Mouse (Mus musculus): ENCODE results near the gene Atp2b2. TPM values are rescaled to one million over a fixed set of nuclear protein-coding genes. Genes with fewer than 3 reads are reported as not detected.

Gene Atp2b2
- polyA plus RNA-seq, 1 experiment from 2014 or later = 27.6 TPM

DNA sequence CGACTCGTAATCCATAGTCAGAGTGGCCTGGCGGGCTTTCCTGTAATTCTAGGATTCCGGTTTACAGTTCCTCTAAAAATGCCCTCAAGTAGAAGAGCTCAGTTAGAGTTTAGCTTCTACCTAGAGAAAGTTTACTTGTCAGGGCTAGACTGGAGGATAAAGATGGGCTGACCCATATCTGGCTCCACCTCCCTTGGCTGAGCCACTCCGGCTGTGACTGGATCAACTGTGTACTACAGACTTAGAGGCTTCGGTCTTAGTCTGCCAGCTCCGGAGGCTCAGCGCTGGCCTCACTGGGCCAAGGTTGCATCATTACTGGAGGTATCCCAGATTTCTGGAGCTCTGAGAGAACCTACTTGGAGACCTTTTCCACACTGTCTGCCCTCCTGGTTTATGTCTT lies 94.9 kb downstream of the Atp2b2 start:
- no peak overlapping the region for H3K27ac ChIP-seq (ENCODE audit: low read length)
- WGBS = 89% methylated on average over 8 of the region's 8 CpGs
- no peak overlapping the region for H3K4me3 ChIP-seq (ENCODE audit: low read depth, low read length)
- H3K9me3 ChIP-seq (replicated peaks; ENCODE audit: control insufficient read depth, low read length, poor library complexity, severe bottlenecking) = no peaks in the 10 kb centered on the region
- H3K27me3 ChIP-seq (ENCODE audit: control insufficient read depth, insufficient read depth, low read depth, low read length) = no peaks in the 10 kb centered on the region; the same call in 1 of the 2 replicates
- H3K9ac ChIP-seq (ENCODE audit: low read depth, low read length) = no peak overlapping the region
- H3K4me1 ChIP-seq (ENCODE audit: control insufficient read depth, insufficient read depth, low read length) = no peaks in the 10 kb centered on the region
- ATAC-seq = no peak
- H3K36me3 ChIP-seq (ENCODE audit: control insufficient read depth, insufficient read depth, low read length) = no peaks in the 10 kb centered on the region
- no peak overlapping the region for H3K4me2 ChIP-seq (ENCODE audit: low read length)

DNA sequence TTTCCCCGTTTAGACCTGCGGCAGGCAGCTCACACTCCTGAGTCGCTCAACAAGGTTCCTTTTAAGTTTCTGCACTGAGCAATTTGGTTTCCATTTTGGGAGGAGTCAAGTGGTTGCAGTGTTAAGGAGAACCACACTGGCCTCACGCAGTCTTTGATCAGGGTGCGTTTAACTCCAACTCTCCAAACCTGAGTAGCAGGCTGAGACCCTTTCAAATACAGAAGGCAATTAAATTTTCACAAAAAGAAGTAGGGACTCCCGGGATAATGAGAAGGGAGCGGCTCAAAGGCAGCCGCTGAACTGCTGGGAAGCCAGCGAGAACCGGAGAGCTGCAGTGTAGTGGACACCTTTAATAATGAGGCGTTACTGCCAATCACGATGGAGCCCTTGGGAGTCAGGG lies 100.1 kb downstream of the Atp2b2 start:
- Histone ChIP-seq H3K36me3 (ENCODE audit: control insufficient read depth, insufficient read depth, low read length) (no peaks in the 10 kb centered on the region), H3K4me2 (ENCODE audit: low read length) (no peak overlapping the region), H3K4me3 (ENCODE audit: low read depth, low read length) (no peak overlapping the region), H3K9ac (ENCODE audit: low read depth, low read length) (no peak overlapping the region), H3K27ac (ENCODE audit: low read length) (no peak overlapping the region), H3K27me3 (ENCODE audit: control insufficient read depth, insufficient read depth, low read depth, low read length) (peaks cover 2% of the 10 kb centered on the region), H3K9me3 (replicated peaks; ENCODE audit: control insufficient read depth, low read length, poor library complexity, severe bottlenecking) (no peaks in the 10 kb centered on the region), H3K4me1 (ENCODE audit: control insufficient read depth, insufficient read depth, low read length) (peaks cover 5% of the 10 kb centered on the region; the same call in 1 of the 2 replicates)
- peak; percentile 45; the same call in 1 of the 2 replicates for ATAC-seq
- WGBS = 20% methylated on average over 12 of the region's 12 CpGs

DNA sequence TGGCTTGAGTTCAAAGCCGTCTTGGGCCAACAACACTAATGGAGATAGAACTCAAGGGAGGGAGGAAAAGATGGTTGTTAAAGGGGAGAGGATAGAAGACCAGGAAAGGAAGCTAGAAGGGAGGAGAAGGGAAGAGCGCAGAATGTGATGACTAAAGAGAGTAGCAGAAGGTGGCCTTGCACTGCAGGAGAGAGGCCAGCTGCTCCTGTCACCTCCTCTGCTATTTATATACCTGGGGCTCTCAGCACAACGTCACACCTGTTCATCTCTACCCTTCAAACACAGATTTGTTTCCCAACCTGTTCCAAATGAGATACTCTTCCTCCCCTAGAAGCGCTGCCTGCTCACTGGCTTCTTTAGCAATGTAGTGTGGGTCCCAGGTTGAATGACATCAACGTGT lies 101.1 kb downstream of the Atp2b2 start:
- no peak overlapping the region for H3K27ac ChIP-seq (ENCODE audit: low read length)
- H3K4me1 ChIP-seq (ENCODE audit: control insufficient read depth, insufficient read depth, low read length) = peaks cover 13% of the 10 kb centered on the region
- 91% methylated on average over 5 of the region's 5 CpGs for WGBS
- H3K9ac ChIP-seq (ENCODE audit: low read depth, low read length) = no peak overlapping the region
- H3K27me3 ChIP-seq (ENCODE audit: control insufficient read depth, insufficient read depth, low read depth, low read length) = peaks cover 2% of the 10 kb centered on the region
- ATAC-seq = no peak
- no peaks in the 10 kb centered on the region for H3K36me3 ChIP-seq (ENCODE audit: control insufficient read depth, insufficient read depth, low read length)
- H3K4me3 ChIP-seq (ENCODE audit: low read depth, low read length) = no peak overlapping the region
- H3K9me3 ChIP-seq (replicated peaks; ENCODE audit: control insufficient read depth, low read length, poor library complexity, severe bottlenecking) = no peaks in the 10 kb centered on the region
- no peak overlapping the region for H3K4me2 ChIP-seq (ENCODE audit: low read length)

DNA sequence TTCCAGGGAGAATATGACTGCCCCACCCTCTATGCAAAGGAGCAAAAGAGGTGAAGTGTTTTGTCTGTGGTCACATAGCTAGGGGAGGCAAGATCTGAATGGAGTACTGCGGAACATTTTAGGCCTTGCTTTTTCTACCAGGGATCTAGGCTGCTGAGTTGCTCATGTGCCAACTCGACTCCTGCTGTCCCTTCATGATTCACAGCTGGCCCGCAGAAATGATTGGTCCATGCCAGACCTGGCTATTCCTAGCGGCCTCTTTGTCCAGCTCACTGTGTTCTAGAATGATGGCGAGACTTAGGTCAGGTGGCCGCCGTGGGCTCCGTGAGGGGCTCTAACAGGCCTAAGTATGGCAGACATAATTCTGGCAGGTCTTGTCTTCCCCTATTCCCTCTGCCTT lies 103.0 kb downstream of the Atp2b2 start:
- Histone ChIP-seq H3K9ac (ENCODE audit: low read depth, low read length) (no peak overlapping the region), H3K4me3 (ENCODE audit: low read depth, low read length) (no peak overlapping the region), H3K27ac (ENCODE audit: low read length) (no peak overlapping the region), H3K27me3 (ENCODE audit: control insufficient read depth, insufficient read depth, low read depth, low read length) (peaks cover 2% of the 10 kb centered on the region), H3K4me2 (ENCODE audit: low read length) (no peak overlapping the region), H3K36me3 (ENCODE audit: control insufficient read depth, insufficient read depth, low read length) (no peaks in the 10 kb centered on the region), H3K9me3 (replicated peaks; ENCODE audit: control insufficient read depth, low read length, poor library complexity, severe bottlenecking) (no peaks in the 10 kb centered on the region), H3K4me1 (ENCODE audit: control insufficient read depth, insufficient read depth, low read length) (peaks cover 13% of the 10 kb centered on the region)
- ATAC-seq = no peak
- WGBS = 89% methylated on average over 8 of the region's 8 CpGs

DNA sequence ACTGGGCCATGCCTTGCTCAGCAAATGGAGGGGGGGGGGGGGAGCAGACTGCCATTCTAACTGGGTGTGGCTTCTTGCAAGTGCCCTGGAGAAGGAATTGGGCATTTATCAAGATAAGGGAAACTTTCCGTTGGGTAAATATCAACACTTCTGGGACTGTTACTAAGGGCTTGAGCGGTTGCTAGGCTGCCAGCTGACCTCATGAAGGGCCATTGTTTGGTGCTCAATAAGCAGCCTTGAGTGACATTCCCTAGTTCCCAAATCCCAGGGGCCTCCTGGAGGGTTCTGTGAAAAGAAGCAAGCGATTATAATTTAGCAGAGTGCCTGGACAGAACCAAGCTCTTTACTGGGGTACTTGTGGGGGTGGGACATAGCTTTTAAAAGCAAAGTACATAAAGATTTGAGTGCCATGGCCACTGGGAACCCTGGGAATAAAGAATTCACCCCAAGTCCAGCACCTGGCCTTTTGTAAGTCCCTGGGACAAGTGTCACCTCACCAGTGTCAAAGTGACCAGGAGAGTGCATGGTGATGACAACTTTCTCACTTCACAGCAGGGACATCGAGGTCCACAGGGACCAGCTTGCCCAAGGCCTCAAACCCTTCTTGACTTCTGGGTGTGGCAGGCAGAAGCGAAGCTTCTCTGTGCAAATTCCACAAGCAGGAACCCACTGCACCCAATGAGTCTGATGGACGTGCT lies 105.5 kb downstream of the Atp2b2 start:
- Histone ChIP-seq H3K36me3 (ENCODE audit: control insufficient read depth, insufficient read depth, low read length) (no peaks in the 10 kb centered on the region), H3K9me3 (replicated peaks; ENCODE audit: control insufficient read depth, low read length, poor library complexity, severe bottlenecking) (no peaks in the 10 kb centered on the region), H3K4me2 (ENCODE audit: low read length) (no peak overlapping the region), H3K4me3 (ENCODE audit: low read depth, low read length) (no peak overlapping the region), H3K4me1 (ENCODE audit: control insufficient read depth, insufficient read depth, low read length) (peaks cover 11% of the 10 kb centered on the region), H3K9ac (ENCODE audit: low read depth, low read length) (no peak overlapping the region), H3K27me3 (ENCODE audit: control insufficient read depth, insufficient read depth, low read depth, low read length) (peaks cover 2% of the 10 kb centered on the region; the same call in 1 of the 2 replicates), H3K27ac (ENCODE audit: low read length) (no peak overlapping the region)
- no peak; the same call in 1 of the 2 replicates for ATAC-seq
- 22% methylated on average over 6 of the region's 6 CpGs for WGBS

DNA sequence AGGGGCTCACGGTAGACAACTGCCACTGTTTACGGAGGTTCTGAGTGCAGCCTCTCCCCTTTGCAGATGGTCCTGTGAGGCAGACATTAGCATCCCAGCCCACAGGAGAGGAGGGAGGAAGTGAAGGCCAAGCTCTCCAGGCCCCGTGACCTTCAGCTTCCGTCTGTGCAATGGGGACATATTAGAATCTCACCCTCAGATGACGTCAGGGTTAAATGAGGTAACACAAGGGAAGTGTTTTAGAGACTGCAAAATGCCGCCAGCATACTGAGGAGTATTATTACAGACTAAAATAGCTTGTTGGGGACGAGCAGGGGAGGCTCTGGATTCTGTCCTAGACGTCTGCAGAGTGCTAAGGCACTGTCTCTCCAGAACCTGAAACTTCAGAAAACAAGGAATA lies 106.3 kb downstream of the Atp2b2 start:
- Histone ChIP-seq H3K27me3 (ENCODE audit: control insufficient read depth, insufficient read depth, low read depth, low read length) (peaks cover 2% of the 10 kb centered on the region; the same call in 1 of the 2 replicates), H3K4me2 (ENCODE audit: low read length) (no peak overlapping the region), H3K36me3 (ENCODE audit: control insufficient read depth, insufficient read depth, low read length) (no peaks in the 10 kb centered on the region), H3K4me1 (ENCODE audit: control insufficient read depth, insufficient read depth, low read length) (peaks cover 10% of the 10 kb centered on the region), H3K9me3 (replicated peaks; ENCODE audit: control insufficient read depth, low read length, poor library complexity, severe bottlenecking) (no peaks in the 10 kb centered on the region), H3K9ac (ENCODE audit: low read depth, low read length) (no peak overlapping the region), H3K4me3 (ENCODE audit: low read depth, low read length) (no peak overlapping the region), H3K27ac (ENCODE audit: low read length) (no peak overlapping the region)
- ATAC-seq = no peak
- 61% methylated on average over 8 of the region's 8 CpGs for WGBS

DNA sequence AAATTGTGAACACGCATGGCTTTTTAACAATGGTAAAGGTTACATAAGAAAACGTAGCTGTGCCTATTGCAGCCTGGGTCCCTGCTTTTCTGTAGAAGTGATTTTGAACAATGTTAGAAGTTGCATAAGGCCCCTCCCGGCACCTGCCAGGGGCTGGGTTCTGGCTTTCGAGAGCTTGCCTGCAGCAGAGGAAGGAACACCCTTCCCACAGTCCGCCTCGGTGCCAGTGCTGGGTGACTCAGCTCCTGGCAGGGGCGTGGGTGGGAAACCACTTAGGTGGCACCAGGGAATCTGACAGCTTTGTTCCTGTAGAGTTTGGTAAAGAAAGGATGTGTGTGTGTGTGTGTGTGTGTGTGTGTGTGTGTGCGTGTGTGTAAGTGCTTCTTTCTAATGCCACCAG lies 107.7 kb downstream of the Atp2b2 start:
- 75% methylated on average over 8 of the region's 8 CpGs for WGBS

DNA sequence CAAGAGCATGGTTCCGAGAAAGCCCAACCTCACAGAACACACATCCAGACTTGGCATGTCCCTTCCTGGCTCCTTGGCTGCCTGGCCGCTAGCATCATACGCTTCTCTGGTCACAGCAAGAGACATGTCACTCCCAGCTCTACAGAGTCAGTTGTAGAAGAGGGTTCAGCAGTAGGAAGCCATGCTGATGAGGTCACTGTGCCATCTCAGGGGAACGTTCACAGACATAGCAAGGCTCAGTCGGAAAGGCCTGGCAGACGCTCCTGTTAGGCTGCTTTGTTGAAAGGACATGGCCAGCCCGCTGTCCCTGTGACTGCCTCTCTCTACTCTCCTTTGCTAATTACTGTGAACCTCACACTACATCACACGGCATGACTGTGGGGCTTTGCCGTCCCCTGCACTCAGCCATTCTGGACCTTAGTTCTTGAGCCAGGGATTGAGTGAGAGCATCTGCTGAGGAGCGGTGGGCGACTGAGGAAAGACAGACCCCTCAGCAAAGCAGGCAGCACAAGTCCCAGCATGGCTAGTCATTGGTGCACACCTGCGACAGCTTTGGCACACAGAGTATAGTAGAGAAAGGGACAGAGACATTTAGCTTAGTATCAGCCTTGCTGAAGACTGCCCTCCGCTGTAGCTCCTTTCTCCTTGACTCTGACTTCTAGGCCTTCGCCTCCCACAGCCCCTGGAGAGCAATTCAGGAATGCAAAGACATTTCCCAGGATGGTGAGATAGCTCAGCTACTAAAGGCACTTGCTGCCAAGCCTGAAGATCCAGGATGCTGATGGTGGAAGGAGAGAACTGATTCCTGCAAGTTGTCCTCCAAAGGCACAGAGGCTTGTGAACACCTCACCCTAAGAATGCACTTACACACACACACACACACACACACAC lies 108.9 kb downstream of the Atp2b2 start:
- Histone ChIP-seq H3K4me3 (ENCODE audit: low read depth, low read length) (no peak overlapping the region), H3K4me1 (ENCODE audit: control insufficient read depth, insufficient read depth, low read length) (peaks cover 10% of the 10 kb centered on the region), H3K27me3 (ENCODE audit: control insufficient read depth, insufficient read depth, low read depth, low read length) (no peaks in the 10 kb centered on the region), H3K36me3 (ENCODE audit: control insufficient read depth, insufficient read depth, low read length) (no peaks in the 10 kb centered on the region), H3K9me3 (replicated peaks; ENCODE audit: control insufficient read depth, low read length, poor library complexity, severe bottlenecking) (no peaks in the 10 kb centered on the region), H3K27ac (ENCODE audit: low read length) (no peak overlapping the region), H3K9ac (ENCODE audit: low read depth, low read length) (no peak overlapping the region), H3K4me2 (ENCODE audit: low read length) (no peak overlapping the region)
- 49% methylated on average over 14 of the region's 14 CpGs for WGBS
- ATAC-seq = no peak

More for the DNA sequence above, 107.7 kb downstream of the Atp2b2 start:
- H3K4me2 ChIP-seq (ENCODE audit: low read length) = no peak overlapping the region
- no peak for ATAC-seq
- H3K9me3 ChIP-seq (replicated peaks; ENCODE audit: control insufficient read depth, low read length, poor library complexity, severe bottlenecking) = no peaks in the 10 kb centered on the region
- H3K9ac ChIP-seq (ENCODE audit: low read depth, low read length) = no peak overlapping the region
- peaks cover 10% of the 10 kb centered on the region for H3K4me1 ChIP-seq (ENCODE audit: control insufficient read depth, insufficient read depth, low read length)
- no peak overlapping the region for H3K4me3 ChIP-seq (ENCODE audit: low read depth, low read length)
- H3K36me3 ChIP-seq (ENCODE audit: control insufficient read depth, insufficient read depth, low read length) = no peaks in the 10 kb centered on the region
- no peaks in the 10 kb centered on the region for H3K27me3 ChIP-seq (ENCODE audit: control insufficient read depth, insufficient read depth, low read depth, low read length)
- no peak overlapping the region for H3K27ac ChIP-seq (ENCODE audit: low read length)

Measured in midbrain, embryonic 16.5 days (tissue).